Mouse (Mus musculus) adrenal gland, adult 2 months (tissue): ENCODE data around the gene Sympk. TPM values are rescaled to one million over a fixed set of nuclear protein-coding genes. Genes with fewer than 3 reads are reported as not detected.

Experiments used
- DNase-seq: peaks from one replicate; pipeline ENCODE4 v3.0.0; 2021
- long read RNA-seq: library from polyadenylated mRNA; stranded (forward); transcript quantifications from one replicate; pipeline ENCODE4 v2.0.0, GENCODE M21; 2021
- polyA plus RNA-seq: library from polyadenylated mRNA; depleted of rRNA; stranded (reverse); fragments of >200 nt; gene quantifications from 2 replicates; pipeline ENCODE4 v1.2.3, GENCODE M21; 2012; rRNA removed
- total RNA-seq, 2 experiments: library from RNA; stranded (reverse); gene quantifications; 2 replicates each; pipeline ENCODE4 v1.2.3; 2021

Sympk gene
- total RNA-seq (100 to 1,000 TPM in 1 of 2 experiments, 10 to 100 TPM in 1; 94.4 to 103 TPM), polyA plus RNA-seq (123 and 159 TPM in 2 replicates)
- long read RNA-seq, full-length matches to known transcripts = 12 of 26 reads
- long read RNA-seq, partial matches to known transcripts = 8 of 26 reads
- long read RNA-seq, other reads (novel, unspliced or antisense) = 6 of 26 reads

GRCm38 (mm10) chr7:19024096-19024506, at the start of gene Sympk:
Gene Sympk (plus strand): TSS chr7:19024377.
- DNase-seq = peak; percentile 97

DNA sequence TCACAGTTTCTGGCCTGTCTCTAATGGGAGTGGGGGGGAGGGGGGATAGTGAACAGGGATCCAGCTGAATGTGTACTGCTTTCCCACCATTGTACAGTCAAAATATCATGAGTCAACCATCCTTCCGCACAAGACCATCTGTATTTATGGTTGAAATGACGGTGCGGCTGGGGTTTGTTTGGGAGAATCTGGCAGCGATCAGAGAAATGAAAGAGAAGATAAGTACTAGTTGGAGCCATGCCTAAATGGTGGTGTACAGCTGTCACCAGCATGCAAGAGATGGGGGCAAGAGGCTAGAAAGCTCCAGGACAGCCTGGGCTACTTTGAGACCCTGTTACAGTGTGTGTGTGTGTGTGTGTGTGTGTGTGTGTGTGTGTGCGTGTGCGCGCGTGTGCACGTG, 45.8 kb upstream of the Sympk start:
- DNase-seq = no peak

DNA sequence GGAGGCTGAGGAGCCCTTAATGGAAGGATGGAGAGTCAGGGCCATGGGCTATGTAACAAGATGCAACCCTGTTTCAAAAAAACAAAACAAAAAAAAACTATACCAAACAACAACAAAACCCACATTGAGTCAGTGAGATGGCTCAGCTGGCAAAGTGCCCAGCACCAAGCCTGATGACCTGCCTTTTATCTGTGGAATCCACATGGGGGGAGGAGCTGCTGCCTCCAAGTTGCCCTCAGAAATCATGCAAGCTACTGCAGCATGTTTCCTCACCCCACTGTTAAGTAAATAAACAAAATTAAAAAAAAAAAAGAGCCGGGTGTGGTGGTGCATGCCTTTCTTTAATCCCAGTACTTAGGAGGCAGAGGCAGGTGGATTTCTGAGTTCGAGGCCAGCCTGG, 37.7 kb upstream of the Sympk start:
- no peak for DNase-seq

DNA sequence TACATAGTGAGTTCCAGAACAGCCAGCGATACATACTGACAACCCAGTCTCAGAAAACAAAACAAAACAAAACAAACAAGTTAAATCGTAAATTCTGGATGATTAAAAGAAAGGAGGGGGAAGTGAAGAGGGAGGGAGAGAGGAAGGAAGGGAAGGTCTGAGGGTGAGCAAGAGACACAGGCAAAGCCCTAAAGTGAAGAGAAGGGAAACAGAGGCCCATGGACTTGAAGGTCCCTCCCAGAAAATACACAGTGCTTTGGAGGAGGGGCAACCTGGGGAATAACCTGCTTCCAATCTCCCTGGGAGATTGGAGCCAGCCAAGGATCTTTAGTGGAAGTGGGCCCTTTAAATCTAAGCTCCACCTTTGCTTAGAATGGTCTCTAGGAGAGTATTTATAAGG, 37.1 kb upstream of the Sympk start, which contains the start of gene Nanos2:
Nanos2 (plus strand) TSS at position 301 of the 400 bp plus-strand sequence.
- no peak for DNase-seq

DNA sequence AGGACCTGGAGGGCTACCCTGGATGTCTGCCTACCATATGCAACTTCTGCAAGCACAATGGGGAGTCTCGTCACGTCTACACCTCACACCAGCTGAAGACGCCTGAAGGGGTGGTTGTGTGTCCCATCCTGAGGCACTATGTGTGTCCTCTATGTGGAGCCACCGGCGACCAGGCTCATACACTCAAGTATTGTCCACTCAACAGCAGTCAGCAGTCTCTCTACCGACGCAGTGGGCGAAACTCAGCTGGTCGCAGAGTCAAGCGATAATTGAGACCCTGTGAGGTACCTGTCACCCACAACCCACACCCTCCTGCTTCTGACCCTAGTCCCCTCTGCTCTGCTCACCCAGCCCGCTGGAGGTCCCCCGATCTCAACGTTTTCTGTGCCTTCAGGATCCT, 36.4 kb upstream of the Sympk start:
- DNase-seq = no peak

DNA sequence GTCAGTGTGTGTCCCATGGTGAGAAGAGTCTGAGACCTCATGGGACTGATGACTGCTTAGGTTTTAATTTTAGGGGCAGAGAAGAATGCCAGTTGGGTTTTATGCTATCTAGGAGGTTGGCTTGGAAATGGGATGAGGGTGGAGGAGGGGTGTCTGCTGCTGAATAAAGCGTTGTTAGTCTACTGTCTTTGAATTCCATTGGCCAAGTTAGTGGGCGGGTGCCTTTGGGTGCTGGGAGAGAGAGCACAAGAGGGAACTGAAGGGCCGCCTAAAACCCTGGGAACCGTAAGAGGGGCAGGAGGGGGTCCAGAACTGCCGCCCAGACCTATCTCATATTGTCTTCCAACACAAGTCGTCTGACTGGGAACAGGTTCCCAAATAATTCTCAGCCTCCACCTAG, 35.4 kb upstream of the Sympk start:
- no peak for DNase-seq

GRCm38 (mm10) chr7:18989995-18990394, 34.2 kb upstream of the Sympk start:
- DNase-seq = no peak

DNA sequence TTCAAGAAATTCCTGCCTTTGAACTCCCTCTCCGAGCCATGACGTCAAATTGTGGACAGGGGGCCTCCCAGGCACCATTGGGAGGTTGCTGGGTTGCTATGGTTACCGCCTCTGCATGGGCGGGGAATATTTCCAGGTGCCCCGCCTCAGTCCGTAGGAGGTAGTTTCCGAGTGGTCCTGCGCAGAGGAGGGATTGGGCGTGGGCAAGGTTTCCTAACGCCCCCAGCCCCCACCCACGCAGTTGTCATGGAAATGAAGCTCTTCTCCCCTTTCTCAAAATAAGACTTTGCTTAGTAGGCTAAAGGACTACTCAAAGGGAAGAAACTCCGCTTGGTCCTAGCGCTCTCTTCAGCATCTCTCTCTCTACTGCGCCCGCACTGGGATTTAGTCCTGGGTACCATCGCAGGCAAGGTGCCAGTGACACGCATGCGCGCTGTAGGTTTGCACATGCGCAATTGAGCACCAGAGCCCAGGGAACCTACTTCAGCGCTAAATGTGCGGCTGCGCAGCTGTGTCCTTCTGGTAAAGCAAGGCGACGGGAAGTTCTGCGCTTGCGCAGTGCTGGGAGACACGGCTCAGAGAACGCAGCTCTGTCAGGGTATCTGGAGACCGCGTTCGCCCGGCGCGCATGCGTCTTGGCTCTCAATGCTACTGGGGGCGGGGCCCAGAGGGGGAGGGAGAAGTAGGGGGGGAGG, 33.4 kb upstream of the Sympk start, which contains the start of gene Mypop:
Mypop (plus strand) TSS at position 645 of the 695 bp plus-strand sequence.
- DNase-seq = peak; percentile 99

DNA sequence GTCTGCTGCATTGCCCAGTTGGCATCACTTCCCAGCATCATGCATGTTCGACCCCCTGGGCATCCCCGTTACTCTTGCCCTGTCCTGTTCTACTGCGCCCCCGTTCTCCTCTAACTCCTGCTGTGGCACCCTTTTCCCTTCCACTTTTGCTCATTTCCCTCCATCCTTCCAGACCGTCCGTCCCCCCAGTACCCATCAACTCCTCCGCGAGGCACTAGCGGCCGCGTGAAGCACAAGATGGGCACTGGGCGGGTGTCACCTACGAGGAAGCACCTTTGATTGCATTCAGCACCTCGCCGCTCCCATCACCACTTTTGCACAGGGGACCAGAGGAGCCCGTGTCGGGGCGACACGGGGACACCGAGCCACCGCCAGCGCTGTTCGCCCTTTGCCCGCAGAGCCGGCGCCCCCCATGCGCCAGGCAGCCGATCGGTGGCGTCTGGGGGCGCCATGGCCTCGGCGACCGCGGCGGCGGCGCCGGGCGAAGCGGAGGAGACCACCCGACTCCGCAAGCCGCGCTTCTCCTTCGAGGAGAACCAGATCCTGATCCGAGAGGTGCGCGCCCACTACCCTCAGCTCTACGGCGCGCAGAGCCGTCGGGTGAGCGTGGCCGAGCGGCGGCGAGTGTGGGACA, 32.4 kb upstream of the Sympk start:
- peak; percentile 51 for DNase-seq

- DNase-seq = peak; percentile 52
These were observed 31.9 kb upstream of the Sympk start for GRCm38 (mm10) chr7:18992294-18992675.

DNA sequence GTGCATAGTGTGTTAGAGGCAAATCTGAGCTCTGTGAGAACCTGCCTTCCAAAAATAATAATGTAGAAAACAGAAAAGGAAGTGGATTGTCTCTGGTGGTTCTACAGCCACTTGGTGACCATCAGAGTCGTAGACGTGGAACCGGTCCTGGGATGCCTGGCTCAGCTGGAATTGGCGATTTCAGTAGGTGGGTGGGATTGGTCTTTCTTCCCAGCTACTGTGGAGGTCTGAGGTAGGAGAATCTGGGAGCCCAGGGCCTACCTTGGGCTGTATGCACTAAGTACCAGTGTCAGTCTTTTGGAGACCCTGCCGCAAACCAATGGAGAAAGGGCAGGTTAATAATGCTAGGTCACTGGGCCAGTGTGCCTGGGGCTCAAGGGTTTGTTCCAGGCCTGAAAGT, 31.1 kb upstream of the Sympk start:
- DNase-seq = no peak

DNA sequence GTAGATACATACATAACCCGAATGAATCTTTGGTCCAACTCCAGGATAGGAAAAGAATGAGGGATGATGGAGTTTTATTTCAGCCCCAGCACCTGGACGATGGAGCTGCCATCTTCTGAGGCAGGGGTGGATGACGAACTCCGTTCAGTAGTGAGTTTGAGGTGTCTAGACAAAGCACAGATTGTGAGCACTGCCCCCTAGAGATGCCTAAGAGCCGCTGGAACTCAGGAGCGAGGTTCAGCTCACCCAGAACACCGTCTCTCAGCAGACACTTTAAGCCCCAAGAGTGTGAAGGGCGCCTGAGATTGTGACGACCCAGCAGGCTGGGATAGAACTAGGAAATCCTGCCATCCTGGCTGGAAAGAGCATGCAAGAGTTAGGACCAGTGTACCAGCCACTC, 25.3 kb upstream of the Sympk start:
- DNase-seq = no peak

- DNase-seq = no peak
These were observed 23.8 kb upstream of the Sympk start for GRCm38 (mm10) chr7:19000421-19000820.

GRCm38 (mm10) chr7:19001066-19001806, 22.9 kb upstream of the Sympk start:
- DNase-seq = peak; percentile 66

DNA sequence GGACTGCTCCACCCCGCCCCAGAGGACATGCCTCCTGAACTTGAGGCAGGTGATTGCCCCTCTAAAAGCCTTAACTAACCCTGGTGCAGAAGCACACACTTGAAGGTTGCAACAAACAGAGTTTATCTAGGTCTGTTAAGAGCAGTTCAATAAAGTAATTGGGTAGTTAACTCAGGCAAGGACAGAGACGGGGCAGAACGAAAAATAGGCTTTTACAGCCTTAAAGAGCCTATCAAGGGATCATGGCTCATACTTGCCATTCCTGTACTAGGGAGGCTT, 22.4 kb upstream of the Sympk start:
- no peak for DNase-seq

- no peak for DNase-seq
These were observed 22.1 kb upstream of the Sympk start for GRCm38 (mm10) chr7:19002115-19002514.

GRCm38 (mm10) chr7:19002848-19003498, 21.2 kb upstream of the Sympk start:
- DNase-seq = peak; percentile 85

DNA sequence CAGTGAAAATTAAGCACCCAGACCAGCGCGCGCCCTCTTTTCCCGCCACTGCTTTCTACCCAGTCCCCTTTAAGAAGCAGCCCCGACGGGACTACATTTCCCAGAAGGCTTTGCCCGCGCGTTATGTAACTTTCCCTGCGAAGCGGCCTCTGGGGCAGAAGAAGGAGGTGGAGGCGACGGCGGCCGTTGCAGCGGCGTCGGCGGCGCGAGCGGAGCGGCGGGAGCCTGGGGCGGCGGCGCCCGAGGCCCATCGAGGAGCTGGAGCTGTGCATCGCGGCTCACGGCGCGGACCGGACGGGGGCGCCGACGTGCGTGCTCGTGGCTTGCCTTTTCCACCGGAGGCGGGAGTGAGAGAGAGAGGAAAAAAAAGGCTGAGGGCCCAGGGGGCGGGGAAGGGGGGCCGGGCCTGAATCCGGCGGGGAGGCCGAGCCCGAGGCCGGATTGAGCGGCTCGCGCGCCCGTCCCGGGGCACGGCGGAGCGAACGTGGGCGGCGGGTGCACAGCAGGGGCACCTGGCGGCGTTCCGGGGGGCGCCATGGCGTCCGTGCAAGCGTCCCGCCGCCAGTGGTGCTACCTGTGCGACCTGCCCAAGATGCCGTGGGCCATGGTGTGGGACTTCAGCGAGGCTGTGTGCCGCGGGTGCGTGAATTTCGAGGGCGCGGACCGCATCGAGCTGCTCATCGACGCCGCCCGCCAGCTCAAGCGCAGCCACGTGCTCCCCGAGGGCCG, 20.1 kb upstream of the Sympk start, which contains the start of gene Irf2bp1:
Irf2bp1 (plus strand) TSS at position 143 of the 729 bp plus-strand sequence.
- DNase-seq = peak; percentile 95

DNA sequence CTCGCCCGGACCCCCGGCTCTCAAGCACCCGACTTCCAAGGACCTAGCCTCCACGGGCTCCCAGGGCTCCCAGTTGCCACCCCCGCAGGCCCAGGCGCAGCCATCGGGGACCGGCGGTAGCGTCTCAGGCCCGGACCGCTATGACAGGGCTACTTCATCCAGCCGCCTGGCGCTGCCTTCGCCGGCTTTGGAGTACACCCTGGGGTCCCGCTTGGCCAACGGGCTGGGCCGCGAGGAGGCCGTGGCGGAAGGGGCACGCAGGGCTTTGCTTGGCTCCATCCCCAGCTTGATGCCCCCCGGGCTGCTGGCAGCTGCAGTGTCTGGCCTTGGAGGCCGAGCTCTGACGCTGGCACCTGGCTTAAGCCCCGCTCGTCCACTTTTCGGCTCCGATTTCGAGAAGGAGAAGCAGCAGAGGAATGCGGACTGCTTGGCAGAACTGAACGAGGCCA, 19.5 kb upstream of the Sympk start:
- DNase-seq = peak; percentile 68

GRCm38 (mm10) chr7:19005417-19006121, 18.6 kb upstream of the Sympk start:
- no peak for DNase-seq

GRCm38 (mm10) chr7:19006476-19006875, 17.7 kb upstream of the Sympk start:
- peak; percentile 82 for DNase-seq
